Mouse (Mus musculus): ENCODE measurements around the gene Csk.

- TF ChIP-seq CTCF (IDR thresholded peaks at IDR 0.05; ENCODE audit: low read depth, low read length) (no peak), POLR2A (IDR thresholded peaks at IDR 0.05; ENCODE audit: insufficient read depth, low read length) (no peak)
Measured at GRCm38 (mm10) chr9:57589224-57590126, 64.0 kb downstream of the Csk start, which contains the start of gene Ulk3.

Measured in ES-Bruce4 (cell line).